Mouse (Mus musculus): Measurements from ENCODE around the gene Cdk6.

DNA sequence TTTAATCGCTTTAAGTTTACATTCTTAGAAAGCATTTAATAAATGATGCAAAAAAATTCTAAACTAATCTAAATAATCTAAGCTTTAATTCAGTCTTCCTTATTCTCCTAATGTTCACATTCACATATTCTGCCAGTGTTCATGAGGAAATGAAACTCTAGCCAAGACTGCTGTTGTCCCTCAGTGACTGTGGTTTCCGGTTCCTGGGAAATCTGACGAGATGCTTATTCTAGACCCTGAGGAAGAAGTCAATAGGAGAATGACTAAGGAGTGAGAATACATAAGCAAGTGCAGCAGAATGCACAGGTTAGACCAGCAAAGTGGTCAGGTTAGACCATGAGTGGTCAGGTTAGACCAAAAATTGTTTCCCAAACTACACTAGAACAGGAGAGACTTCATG, 149.1 kb downstream of the Cdk6 start:
- TF ChIP-seq CTCF (IDR thresholded peaks at IDR 0.05; ENCODE audit: low read depth, low read length) (no peak), POLR2A (IDR thresholded peaks at IDR 0.05; ENCODE audit: insufficient read depth, low read length) (no peak)
